In genomic region chr8:33981629-33982028, GRCm38 (mm10) we compare ENCODE assay signal across 10 mouse cellular contexts.
A peak's percentile ranks its signal among the peaks of the same experiment; 100 is the strongest.
DNase-seq lines count a peak whose midpoint lies in the region; ATAC-seq lines count a peak whose summit lies in the region.
"Had no signal": no experiment of that assay in that cellular context is flagged by ENCODE, and none has a peak within 500 bp of the region (broad histone marks: within the 10 kb centered on the region; RNA-seq: fewer than 3 reads in every experiment).

No protein-coding gene starts in this region.

- no peak overlapping the region for H3K27ac ChIP-seq in kidney, embryonic 14.5 days (ENCODE audit: low read depth, low read length)
- H3K27ac ChIP-seq in forebrain, embryonic 13.5 days = no peak overlapping the region
- H3K27ac ChIP-seq: neural tube, embryonic 13.5 days had no signal

- H3K27me3 ChIP-seq in kidney, embryonic 14.5 days (ENCODE audit: control insufficient read depth, insufficient read depth, low read length) = no peaks in the 10 kb centered on the region
- no peaks in the 10 kb centered on the region for H3K27me3 ChIP-seq in forebrain, embryonic 13.5 days
- H3K27me3 ChIP-seq: neural tube, embryonic 13.5 days had no signal

- H3K4me2 ChIP-seq in kidney, embryonic 14.5 days (replicated peaks; ENCODE audit: low read depth, low read length) = no peak overlapping the region
- no peak overlapping the region for H3K4me2 ChIP-seq in forebrain, embryonic 13.5 days
- H3K4me2 ChIP-seq: neural tube, embryonic 13.5 days had no signal

- no peak for ATAC-seq in kidney, embryonic 14.5 days (ENCODE audit: low FRiP score, low TSS enrichment)
- 0 out of 2 replicates have a peak, but pooled peaks have one; percentile 19 for ATAC-seq in neutrophil, adult 5-6 weeks (ENCODE audit: extremely low read depth, insufficient number of reproducible peaks, low FRiP score, poor library complexity, severe bottlenecking)
- ATAC-seq in forebrain, embryonic 13.5 days = no peak

- DNase-seq in kidney, adult 9 months = peak; percentile 54
- peak; percentile 94 for DNase-seq in ES-CJ7 (ENCODE audit: low read depth, low spot score)
- DNase-seq in c-Kit-negative CD71-positive TER-119-positive erythroid progenitor cells, embryonic 14.5 days (ENCODE audit: low read depth, low spot score) = peak; percentile 20
- DNase-seq in ovary, postnatal 14 days (ENCODE audit: low spot score) = no peak
- DNase-seq: cerebellum, adult 18-20 months; heart, adult 11 months had no signal

- H3K4me3 ChIP-seq in kidney, embryonic 14.5 days (ENCODE audit: low read length) = no peak overlapping the region
- no peak overlapping the region for H3K4me3 ChIP-seq in forebrain, embryonic 13.5 days
- H3K4me3 ChIP-seq: neural tube, embryonic 13.5 days had no signal

- H3K9ac ChIP-seq in kidney, embryonic 14.5 days (ENCODE audit: low read depth, low read length) = no peak overlapping the region
- no peak overlapping the region for H3K9ac ChIP-seq in forebrain, embryonic 13.5 days
- H3K9ac ChIP-seq: neural tube, embryonic 13.5 days had no signal

- H3K4me1 ChIP-seq in kidney, embryonic 14.5 days (ENCODE audit: control insufficient read depth, insufficient read depth, low read length) = peaks cover 21% of the 10 kb centered on the region; the same call in 1 of the 2 replicates
- no peaks in the 10 kb centered on the region for H3K4me1 ChIP-seq in forebrain, embryonic 13.5 days

- H3K9me3 ChIP-seq in kidney, embryonic 14.5 days (ENCODE audit: control insufficient read depth, low read length) = no peaks in the 10 kb centered on the region
- no peaks in the 10 kb centered on the region for H3K9me3 ChIP-seq in forebrain, embryonic 13.5 days (replicated peaks)
- H3K9me3 ChIP-seq: neural tube, embryonic 13.5 days had no signal

- H3K36me3 ChIP-seq in kidney, embryonic 14.5 days (ENCODE audit: control insufficient read depth, insufficient read depth, low read length) = no peaks in the 10 kb centered on the region
- H3K36me3 ChIP-seq in forebrain, embryonic 13.5 days (ENCODE audit: poor library complexity, severe bottlenecking) = no peaks in the 10 kb centered on the region
- H3K36me3 ChIP-seq: neural tube, embryonic 13.5 days had no signal

- 67% methylated on average over 4 of the region's 4 CpGs for WGBS in kidney, embryonic 14.5 days
- WGBS in forebrain, embryonic 13.5 days = 75% methylated on average over 4 of the region's 4 CpGs
